Mouse (Mus musculus): ENCODE data around the gene Ahsa2.
"Not testable (repeated sequence)": the region's sequence is repeated elsewhere in the genome, so short reads cannot be mapped to it uniquely, and the experiment has no call there.

The Ahsa2 gene

GRCm38 (mm10) chr11:23497718-23498509 is at the start of gene Ahsa2:
TSS of gene Ahsa2 (minus strand) at chr11:23498030.
- peak within 1 kb of the TSS; percentile 92 for H3K4me3 ChIP-seq (replicated peaks; ENCODE audit: low read length)
- peaks cover 4% of the 10 kb centered on the region; the same call in 1 of the 2 replicates for H3K27me3 ChIP-seq (ENCODE audit: insufficient read depth, low read length)
- H3K4me1 ChIP-seq (replicated peaks; ENCODE audit: low read depth, low read length): peaks cover 41% of the 10 kb centered on the region
- H3K36me3 ChIP-seq (ENCODE audit: insufficient read depth, low read length): peaks cover 39% of the 10 kb centered on the region
- no peaks in the 10 kb centered on the region for H3K9me3 ChIP-seq (ENCODE audit: low read length)
- TF ChIP-seq NANOG (IDR thresholded peaks at IDR 0.05; ENCODE audit: borderline replicate concordance, low read length) (no peak), CTCF (conservative IDR thresholded peaks at IDR 0.05; ENCODE audit: low read length) (no peak), POU5F1 (IDR thresholded peaks at IDR 0.05; ENCODE audit: borderline replicate concordance, low read length) (no peak)

- Histone ChIP-seq H3K4me1 (replicated peaks; ENCODE audit: low read depth, low read length) (peaks cover 5% of the 10 kb centered on the region; the same call in 1 of the 2 replicates), H3K36me3 (ENCODE audit: insufficient read depth, low read length) (no peaks in the 10 kb centered on the region), H3K4me3 (replicated peaks; ENCODE audit: low read length) (no peak overlapping the region), H3K9me3 (ENCODE audit: low read length) (peaks cover 8% of the 10 kb centered on the region; the same call in 1 of the 2 replicates), H3K27me3 (ENCODE audit: insufficient read depth, low read length) (peaks cover 2% of the 10 kb centered on the region)
- TF ChIP-seq NANOG (IDR thresholded peaks at IDR 0.05; ENCODE audit: borderline replicate concordance, low read length) (no peak), POU5F1 (IDR thresholded peaks at IDR 0.05; ENCODE audit: borderline replicate concordance, low read length) (no peak), CTCF (conservative IDR thresholded peaks at IDR 0.05; ENCODE audit: low read length) (no peak)
Observed at GRCm38 (mm10) chr11:23537446-23537845, 39.6 kb upstream of the Ahsa2 start.

DNA sequence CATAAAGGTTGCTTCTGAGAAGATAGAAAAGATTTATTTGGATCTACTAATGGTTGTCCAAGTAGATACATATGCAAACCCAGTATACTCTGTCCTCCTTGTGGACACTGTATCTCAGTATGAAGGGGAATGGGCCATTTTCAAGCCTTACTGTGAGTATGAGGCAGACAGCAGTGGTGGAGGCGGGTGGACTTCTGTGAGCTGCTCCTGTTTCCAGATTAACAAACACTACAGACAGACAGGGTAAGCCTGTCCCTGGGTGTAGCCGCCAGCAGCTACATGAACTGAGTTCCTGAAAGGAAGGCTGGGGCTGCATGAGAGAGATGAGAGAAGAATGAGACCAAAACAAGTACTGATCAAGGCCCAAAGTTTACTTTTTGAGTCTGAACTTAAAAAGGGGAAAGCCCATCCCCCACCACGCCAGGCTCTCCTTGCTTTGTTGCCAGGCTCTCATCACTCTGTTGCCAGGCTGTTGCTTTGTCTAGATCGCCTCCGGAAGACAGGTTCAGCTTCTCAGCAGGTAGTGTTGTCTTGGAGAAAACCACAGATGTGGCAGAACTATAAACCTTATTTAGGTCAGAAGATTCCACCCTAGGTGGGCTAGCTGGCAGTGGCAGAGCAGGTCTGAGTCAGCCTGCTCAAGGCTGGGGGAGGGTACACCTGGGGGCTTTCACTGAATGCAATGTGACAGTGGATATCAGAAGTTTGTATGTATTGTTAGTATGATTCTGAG is 22.8 kb upstream of the Ahsa2 start, which contains the start of gene 1700093K21Rik:
Gene 1700093K21Rik, minus strand, starts transcription at position 683 of the 733 bp plus-strand sequence.
- TF ChIP-seq NANOG (IDR thresholded peaks at IDR 0.05; ENCODE audit: borderline replicate concordance, low read length) (peak; percentile 21; the same call in 1 of the 2 replicates), POU5F1 (IDR thresholded peaks at IDR 0.05; ENCODE audit: borderline replicate concordance, low read length) (no peak)
- peaks cover 19% of the 10 kb centered on the region for H3K9me3 ChIP-seq (ENCODE audit: low read length)
- H3K27me3 ChIP-seq (ENCODE audit: insufficient read depth, low read length): no peaks in the 10 kb centered on the region
- no peaks in the 10 kb centered on the region for H3K36me3 ChIP-seq (ENCODE audit: insufficient read depth, low read length)
- no peak within 1 kb of the TSS for H3K4me3 ChIP-seq (replicated peaks; ENCODE audit: low read length)
- peaks cover 38% of the 10 kb centered on the region for H3K4me1 ChIP-seq (replicated peaks; ENCODE audit: low read depth, low read length)

GRCm38 (mm10) chr11:23518981-23519380 is 21.2 kb upstream of the Ahsa2 start:
- peaks cover 8% of the 10 kb centered on the region; the same call in 1 of the 2 replicates for H3K9me3 ChIP-seq (ENCODE audit: low read length)
- H3K4me3 ChIP-seq (replicated peaks; ENCODE audit: low read length): no peak overlapping the region
- no peak for TF ChIP-seq NANOG (IDR thresholded peaks at IDR 0.05; ENCODE audit: borderline replicate concordance, low read length)
- TF ChIP-seq CTCF (conservative IDR thresholded peaks at IDR 0.05; ENCODE audit: low read length): no peak
- no peak for TF ChIP-seq POU5F1 (IDR thresholded peaks at IDR 0.05; ENCODE audit: borderline replicate concordance, low read length)

GRCm38 (mm10) chr11:23515315-23515714 is 17.5 kb upstream of the Ahsa2 start:
- Histone ChIP-seq H3K4me3 (replicated peaks; ENCODE audit: low read length) (no peak overlapping the region), H3K27me3 (ENCODE audit: insufficient read depth, low read length) (no peaks in the 10 kb centered on the region), H3K9me3 (ENCODE audit: low read length) (0 out of 2 replicates have a peak, but pooled peaks cover 3% of the 10 kb centered on the region), H3K4me1 (replicated peaks; ENCODE audit: low read depth, low read length) (peaks cover 57% of the 10 kb centered on the region), H3K36me3 (ENCODE audit: insufficient read depth, low read length) (no peaks in the 10 kb centered on the region)
- TF ChIP-seq POU5F1 (IDR thresholded peaks at IDR 0.05; ENCODE audit: borderline replicate concordance, low read length) (no peak), CTCF (conservative IDR thresholded peaks at IDR 0.05; ENCODE audit: low read length) (no peak), NANOG (IDR thresholded peaks at IDR 0.05; ENCODE audit: borderline replicate concordance, low read length) (no peak)

More at GRCm38 (mm10) chr11:23518981-23519380, 21.2 kb upstream of the Ahsa2 start:
- no peaks in the 10 kb centered on the region for H3K27me3 ChIP-seq (ENCODE audit: insufficient read depth, low read length)
- H3K36me3 ChIP-seq (ENCODE audit: insufficient read depth, low read length): no peaks in the 10 kb centered on the region
- H3K4me1 ChIP-seq (replicated peaks; ENCODE audit: low read depth, low read length): peaks cover 52% of the 10 kb centered on the region

DNA sequence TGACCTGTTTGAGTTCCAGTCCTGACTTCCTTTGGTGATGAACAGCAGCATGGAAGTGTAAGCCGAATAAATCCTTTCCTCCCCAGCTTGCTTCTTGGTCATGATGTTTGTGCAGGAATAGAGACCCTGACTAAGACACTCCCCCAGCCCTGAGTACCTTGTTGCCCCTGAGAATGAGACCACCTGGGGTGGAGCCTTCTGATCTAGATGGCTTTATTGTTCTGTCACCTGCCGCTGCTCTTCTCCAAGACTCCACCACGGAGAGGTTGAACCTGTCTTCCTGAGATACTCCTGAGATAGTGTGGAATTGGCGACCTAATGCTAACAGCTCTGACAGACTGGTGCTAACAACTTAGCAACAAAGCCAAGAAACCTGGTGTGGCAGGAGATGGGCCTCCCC is 17.0 kb upstream of the Ahsa2 start:
- not testable (repeated sequence) for H3K27me3 ChIP-seq (ENCODE audit: insufficient read depth, low read length); H3K4me3 ChIP-seq (replicated peaks; ENCODE audit: low read length); H3K9me3 ChIP-seq (ENCODE audit: low read length); H3K36me3 ChIP-seq (ENCODE audit: insufficient read depth, low read length)
- H3K4me1 ChIP-seq (replicated peaks; ENCODE audit: low read depth, low read length): peaks cover 51% of the 10 kb centered on the region
- TF ChIP-seq NANOG (IDR thresholded peaks at IDR 0.05; ENCODE audit: borderline replicate concordance, low read length): peak; percentile 53; the same call in 1 of the 2 replicates

- H3K36me3 ChIP-seq (ENCODE audit: insufficient read depth, low read length); H3K27me3 ChIP-seq (ENCODE audit: insufficient read depth, low read length); H3K4me3 ChIP-seq (replicated peaks; ENCODE audit: low read length); H3K4me1 ChIP-seq (replicated peaks; ENCODE audit: low read depth, low read length): not testable (repeated sequence)
- H3K9me3 ChIP-seq (ENCODE audit: low read length): peaks cover 39% of the 10 kb centered on the region
Observed at GRCm38 (mm10) chr11:23504801-23505200, 7.0 kb upstream of the Ahsa2 start.

DNA sequence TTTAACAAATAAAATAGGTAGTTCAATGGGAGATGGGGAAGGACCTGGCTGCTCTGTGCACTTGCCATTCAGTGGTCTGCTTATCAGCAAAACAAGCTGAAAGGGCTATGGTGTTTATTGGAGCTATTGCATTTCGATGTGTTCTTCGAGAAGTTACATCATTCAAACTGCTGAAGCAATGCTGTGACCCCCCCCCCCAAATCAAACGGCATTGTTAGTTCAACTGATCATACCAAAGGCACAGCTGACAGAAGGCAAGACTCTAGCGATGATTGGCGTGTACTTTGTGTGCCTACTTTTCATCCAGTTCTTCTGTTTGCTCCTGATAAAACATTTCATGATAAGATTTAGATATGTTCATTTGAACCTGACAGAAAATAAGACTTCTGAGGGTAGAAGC is 779 bp upstream of the Ahsa2 start:
- H3K4me3 ChIP-seq (replicated peaks; ENCODE audit: low read length): peak overlapping the region; percentile 77
- H3K4me1 ChIP-seq (replicated peaks; ENCODE audit: low read depth, low read length): peaks cover 41% of the 10 kb centered on the region
- no peak for TF ChIP-seq NANOG (IDR thresholded peaks at IDR 0.05; ENCODE audit: borderline replicate concordance, low read length)
- no peak for TF ChIP-seq POU5F1 (IDR thresholded peaks at IDR 0.05; ENCODE audit: borderline replicate concordance, low read length)
- no peak for TF ChIP-seq CTCF (conservative IDR thresholded peaks at IDR 0.05; ENCODE audit: low read length)
- H3K27me3 ChIP-seq (ENCODE audit: insufficient read depth, low read length): peaks cover 4% of the 10 kb centered on the region; the same call in 1 of the 2 replicates
- peaks cover 32% of the 10 kb centered on the region for H3K36me3 ChIP-seq (ENCODE audit: insufficient read depth, low read length)
- peaks cover 2% of the 10 kb centered on the region for H3K9me3 ChIP-seq (ENCODE audit: low read length)
